Mouse (Mus musculus) CH12.LX (cell line): ENCODE data around the gene Ece1. TPM values are rescaled to one million over a fixed set of nuclear protein-coding genes. Genes with fewer than 3 reads are reported as not detected.
A peak's percentile ranks its signal among the peaks of the same experiment; 100 is the strongest.

ENCODE experiments used
- DNase-seq: peaks from one replicate; pipeline ENCODE4 v3.0.0-alpha.2; 2013; ENCODE audit errors: extremely low read depth
- H3K27ac ChIP-seq: 2 replicates; pipeline ENCODE4 v1.5.1; 2012; ENCODE audit warnings: low read depth, mild to moderate bottlenecking, control low read depth, moderate library complexity; ENCODE audit not compliant: insufficient read depth
- H3K27me3 ChIP-seq: replicated peaks from 2 replicates; pipeline ENCODE3; 2012; ENCODE audit warnings: inconsistent platforms
- H3K36me3 ChIP-seq, 2 experiments: replicated peaks in 1 of 2; 2 replicates each; pipeline versions ENCODE3 to v1.6.1; 2012; ENCODE audit warnings: inconsistent platforms in 1 of 2, low read length in 1 of 2, mild to moderate bottlenecking in 1 of 2, mixed read lengths in 1 of 2, moderate library complexity in 1 of 2; ENCODE audit not compliant: control insufficient read depth in 1 of 2, insufficient read depth in 1 of 2
- H3K4me1 ChIP-seq, 2 experiments: 2 replicates each; pipeline ENCODE4 v1.6.1; 2012; ENCODE audit warnings: inconsistent platforms in 1 of 2, moderate library complexity in 1 of 2; ENCODE audit not compliant: insufficient read depth in 2 of 2, control insufficient read depth in 1 of 2
- H3K4me2 ChIP-seq: 2 replicates; pipeline ENCODE4 v1.6.1; 2012; ENCODE audit warnings: low read depth, mild to moderate bottlenecking, control low read depth; ENCODE audit not compliant: poor library complexity, insufficient read depth, severe bottlenecking
- H3K4me3 ChIP-seq, 3 experiments: fragments of 150-350 bp in 1 of 3; sonication (generic) in 1 of 3; replicated peaks in 1 of 3; 2 replicates each; pipeline versions ENCODE3 to v1.5.1; 2011 to 2012; ENCODE audit warnings: low read depth in 2 of 3, low read length in 2 of 3, mild to moderate bottlenecking in 2 of 3, moderate library complexity in 2 of 3, control low read depth in 1 of 3, improper control_type of control experiment in 1 of 3, inconsistent platforms in 1 of 3, mixed read lengths in 1 of 3; ENCODE audit not compliant: poor library complexity in 1 of 3
- H3K79me2 ChIP-seq: replicated peaks from 2 replicates; pipeline ENCODE4 v1.6.1; 2012; ENCODE audit warnings: mild to moderate bottlenecking, moderate library complexity; ENCODE audit not compliant: control insufficient read depth, poor library complexity, insufficient read depth, severe bottlenecking; ENCODE audit errors: extremely low read depth
- H3K9ac ChIP-seq: 2 replicates; pipeline ENCODE4 v1.6.1; 2012; ENCODE audit warnings: low read depth, mild to moderate bottlenecking, control low read depth, moderate library complexity; ENCODE audit not compliant: insufficient read depth
- H3K9me3 ChIP-seq: replicated peaks from 2 replicates; pipeline ENCODE3; 2012; ENCODE audit warnings: low read length, inconsistent platforms, mixed read lengths
- BHLHE40 ChIP-seq: IDR thresholded peaks from 2 replicates; pipeline ENCODE4 v1.6.1; 2011; ENCODE audit warnings: mild to moderate bottlenecking, low read depth, low read length, improper control_type of control experiment
- CHD2 ChIP-seq: IDR thresholded peaks from 2 replicates; pipeline ENCODE4 v1.6.1; 2011; ENCODE audit warnings: low read length, improper control_type of control experiment
- CTCF ChIP-seq, 2 experiments: IDR thresholded peaks in 1 of 2; conservative IDR thresholded peaks in 1 of 2; 2 replicates each; pipeline ENCODE4 v1.5.1; 2011 to 2012; ENCODE audit warnings: low read depth in 2 of 2, low read length in 2 of 2, improper control_type of control experiment in 1 of 2, inconsistent platforms in 1 of 2, mild to moderate bottlenecking in 1 of 2, moderate library complexity in 1 of 2
- E2F4 ChIP-seq: IDR thresholded peaks from 2 replicates; pipeline ENCODE4 v1.6.1; 2011; ENCODE audit warnings: low read depth, low read length, improper control_type of control experiment; ENCODE audit not compliant: insufficient replicate concordance
- EP300 ChIP-seq: IDR thresholded peaks from 2 replicates; pipeline ENCODE4 v1.6.1; 2011; ENCODE audit warnings: low read length, improper control_type of control experiment
- GABPA ChIP-seq: IDR thresholded peaks from 2 replicates; pipeline ENCODE4 v1.6.1; 2012; ENCODE audit warnings: low read depth, low read length, improper control_type of control experiment, inconsistent platforms; ENCODE audit not compliant: insufficient replicate concordance
- IRF4 ChIP-seq: IDR thresholded peaks from 2 replicates; pipeline ENCODE4 v1.6.1; 2014; ENCODE audit warnings: low read depth, mild to moderate bottlenecking, inconsistent platforms, low read length, improper control_type of control experiment
- KAT2A ChIP-seq: IDR thresholded peaks from 2 replicates; pipeline ENCODE4 v1.6.1; 2012; ENCODE audit warnings: low read length, improper control_type of control experiment, inconsistent platforms; ENCODE audit not compliant: insufficient replicate concordance
- MXI1 ChIP-seq: IDR thresholded peaks from 2 replicates; pipeline ENCODE4 v1.6.1; 2011; ENCODE audit warnings: mild to moderate bottlenecking, low read depth, low read length, improper control_type of control experiment
- MYC ChIP-seq: IDR thresholded peaks from 2 replicates; pipeline ENCODE4 v1.6.1; 2011; ENCODE audit warnings: low read depth, mild to moderate bottlenecking, improper control_type of control experiment, low read length
- NRF1 ChIP-seq: IDR thresholded peaks from 2 replicates; pipeline ENCODE4 v1.6.1; 2014; ENCODE audit warnings: low read depth, mild to moderate bottlenecking, inconsistent platforms, low read length, improper control_type of control experiment, moderate library complexity
- RAD21 ChIP-seq: IDR thresholded peaks from 2 replicates; pipeline ENCODE4 v1.6.1; 2011; ENCODE audit warnings: low read depth, mild to moderate bottlenecking, low read length, improper control_type of control experiment, moderate library complexity
- RCOR1 ChIP-seq: conservative IDR thresholded peaks from 2 replicates; pipeline ENCODE4 v1.6.1; 2012; ENCODE audit warnings: low read depth, mild to moderate bottlenecking, inconsistent platforms, low read length, improper control_type of control experiment
- SIN3A ChIP-seq: IDR thresholded peaks from 2 replicates; pipeline ENCODE4 v1.6.1; 2012; ENCODE audit warnings: low read length, improper control_type of control experiment, inconsistent platforms
- TBP ChIP-seq: conservative IDR thresholded peaks from 2 replicates; pipeline ENCODE4 v1.6.1; 2011; ENCODE audit warnings: low read depth, low read length, improper control_type of control experiment
- USF1 ChIP-seq: IDR thresholded peaks from 2 replicates; pipeline ENCODE4 v1.6.1; 2014; ENCODE audit warnings: low read depth, mild to moderate bottlenecking, inconsistent platforms, low read length, improper control_type of control experiment
- ZC3H11A ChIP-seq: IDR thresholded peaks from 2 replicates; pipeline ENCODE4 v1.6.1; 2012; ENCODE audit warnings: low read depth, mild to moderate bottlenecking, inconsistent platforms, low read length, improper control_type of control experiment
- ZMIZ1 ChIP-seq: IDR thresholded peaks from 2 replicates; pipeline ENCODE4 v1.6.1; 2012; ENCODE audit warnings: low read depth, mild to moderate bottlenecking, inconsistent platforms, low read length, improper control_type of control experiment
- ZNF384 ChIP-seq: IDR thresholded peaks from 2 replicates; pipeline ENCODE4 v1.6.1; 2012; ENCODE audit warnings: low read depth, low read length, improper control_type of control experiment, inconsistent platforms
- dilution Hi-C: fragments of 300-500 bp; cut with MboI; formaldehyde crosslinking; loops from 2 replicates; pipeline ENCODE4 v1.14.3; 2020; ENCODE audit warnings: low sequenced_read_pairs; ENCODE audit not compliant: extremely low pct_unique_long_range_greater_than_20kb, extremely low pct_ligation_motif_present
- in situ Hi-C: fragments of 300-500 bp; cut with MboI; formaldehyde crosslinking; loops from 3 replicates; pipeline ENCODE4 v1.14.3; 2019; ENCODE audit warnings: low sequenced_read_pairs, low pct_ligation_motif_present, low pct_unique_long_range_greater_than_20kb, mixed read lengths
- polyA plus RNA-seq: library from polyadenylated mRNA; unstranded; fragments of >175 nt; gene quantifications from 2 replicates; pipeline ENCODE4 v1.2.1, GENCODE M21; 2012; ENCODE audit warnings: low read depth; ENCODE audit not compliant: insufficient read length
- total RNA-seq, 2 experiments: library from RNA; depleted of rRNA; stranded (reverse); fragments of 300-350 nt in 1 of 2; fragments of >200 nt in 1 of 2; gene quantifications; 2 replicates each; pipeline ENCODE4 v1.2.3; 2012 to 2014

Gene Ece1
- total and polyA plus RNA-seq, 3 experiments = 0.12 to 10.0 (median 0.16) TPM

DNA sequence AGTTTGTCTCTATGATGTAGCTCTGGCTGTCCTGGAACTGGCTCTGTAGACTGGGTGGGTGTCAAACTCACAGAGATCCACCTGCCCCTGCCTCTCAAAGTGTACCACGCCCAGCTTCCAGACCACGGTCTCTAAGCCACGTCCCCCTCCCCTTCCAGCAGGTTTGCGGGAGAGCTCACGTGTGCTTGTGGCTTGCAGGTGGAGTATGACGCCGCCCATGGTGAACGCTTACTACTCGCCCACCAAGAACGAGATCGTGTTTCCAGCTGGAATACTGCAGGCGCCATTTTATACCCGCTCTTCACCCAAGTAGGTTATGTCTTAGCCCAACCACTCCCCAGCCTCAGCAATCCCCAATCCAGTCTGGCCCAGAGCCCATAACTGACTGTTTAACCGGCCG lies 94.2 kb downstream of the Ece1 start:
- no peak overlapping the region for H3K4me2 ChIP-seq
- in situ Hi-C loops (loop anchor here (25.0 kb wide), 2 partner anchors 356 to 456 kb away; partner anchors contain the start of gene Ddost), dilution Hi-C loops (no loop called here)

DNA sequence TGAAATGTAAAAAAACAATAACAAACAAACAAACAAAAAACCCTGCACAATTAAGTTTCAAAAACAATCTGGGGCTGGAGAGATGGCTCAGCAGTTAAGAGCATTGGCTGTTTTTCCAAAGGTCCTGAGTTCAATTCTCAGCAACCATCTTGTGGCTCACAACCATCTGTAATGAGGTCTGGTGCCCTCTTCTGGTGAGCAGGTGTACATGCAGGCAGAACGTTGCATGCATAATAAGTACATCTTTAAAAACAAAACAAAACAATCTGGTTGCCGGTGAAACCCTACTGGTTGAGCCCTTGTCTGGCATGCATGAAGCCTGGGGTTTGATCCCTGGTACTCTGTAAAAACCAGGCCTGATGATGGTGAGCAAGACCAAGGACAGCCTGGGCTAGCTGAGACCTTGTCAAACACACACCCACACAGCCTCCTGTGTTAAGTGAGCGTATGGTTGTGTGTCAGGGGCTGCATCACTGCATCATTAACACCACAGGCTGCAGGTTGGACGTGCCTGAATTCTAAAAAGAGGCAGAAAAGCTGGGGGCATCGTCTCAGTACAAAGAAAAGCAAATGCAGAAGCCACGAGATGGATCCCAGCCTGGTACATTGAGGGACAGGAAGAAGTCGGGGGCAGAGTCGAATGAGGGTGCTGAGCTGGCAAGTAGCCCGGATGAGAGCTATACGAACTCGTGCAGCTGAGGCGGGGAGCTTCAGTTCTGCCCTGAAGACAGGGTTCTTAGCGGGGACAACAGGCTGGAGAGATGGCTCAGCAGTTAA lies 98.0 kb downstream of the Ece1 start:
- in situ Hi-C loops = loop anchor here (10.0 to 25.0 kb wide), 3 partner anchors 145 to 452 kb away; partner anchors contain the start of gene Ddost
- Histone ChIP-seq H3K9me3 (peaks cover 2% of the 10 kb centered on the region), H3K4me2 (no peak overlapping the region), H3K4me3 (no peak overlapping the region), H3K36me3 (no peaks in the 10 kb centered on the region), H3K79me2 (no peaks in the 10 kb centered on the region), H3K27me3 (peaks cover 34% of the 10 kb centered on the region), H3K9ac (no peak overlapping the region), H3K27ac (no peak overlapping the region), H3K4me1 (no peaks in the 10 kb centered on the region)
- no peak for DNase-seq
- TF ChIP-seq MYC (no peak), TBP (no peak), MXI1 (no peak), SIN3A (no peak), CTCF (conservative IDR thresholded peaks at IDR 0.05 in 1 of 2, IDR thresholded peaks at IDR 0.05 in 1 of 2; ENCODE audit: low read depth in 2 of 2, low read length in 2 of 2) (peak; percentile 46 to 60), USF1 (no peak), EP300 (no peak), RCOR1 (no peak)
- dilution Hi-C loops = no loop called here

More for the DNA sequence above, 94.2 kb downstream of the Ece1 start:
- no peaks in the 10 kb centered on the region for H3K36me3 ChIP-seq
- H3K79me2 ChIP-seq = no peaks in the 10 kb centered on the region
- H3K27me3 ChIP-seq = peaks cover 36% of the 10 kb centered on the region
- no peak overlapping the region for H3K4me3 ChIP-seq
- no peak overlapping the region for H3K9ac ChIP-seq
- TF ChIP-seq RAD21 (no peak), CHD2 (no peak), NRF1 (no peak), ZMIZ1 (no peak), EP300 (no peak), CTCF (conservative IDR thresholded peaks at IDR 0.05 in 1 of 2, IDR thresholded peaks at IDR 0.05 in 1 of 2; ENCODE audit: low read depth in 2 of 2, low read length in 2 of 2) (no peak), IRF4 (no peak), MYC (no peak), TBP (no peak), RCOR1 (no peak), KAT2A (no peak), BHLHE40 (no peak), E2F4 (no peak), SIN3A (no peak), MXI1 (no peak), ZC3H11A (no peak), ZNF384 (no peak), GABPA (no peak)
- TF ChIP-seq, all 38 proteins: peak for 0
- H3K9me3 ChIP-seq = no peaks in the 10 kb centered on the region
- no peaks in the 10 kb centered on the region for H3K4me1 ChIP-seq
- no peak overlapping the region for H3K27ac ChIP-seq
- no peak for DNase-seq
